Mouse (Mus musculus) heart, adult 2 months (tissue): ENCODE results near the gene Elmo2.

ENCODE experiments used
- CTCF ChIP-seq: fragments of 200-600 bp; IDR thresholded peaks from 2 replicates; pipeline ENCODE4 v1.8.1; 2022; ENCODE audit warnings: antibody characterized with exemption, mild to moderate bottlenecking, moderate library complexity
- EP300 ChIP-seq: fragments of 200-500 bp; IDR thresholded peaks from 2 replicates; pipeline ENCODE4 v1.6.1; 2011; ENCODE audit warnings: low read depth, low read length, control low read depth; ENCODE audit not compliant: insufficient read depth

- TF ChIP-seq CTCF = no peak
- no peak for TF ChIP-seq EP300
These were observed 1.1 kb upstream of the Elmo2 start for GRCm38 (mm10) chr2:165327386-165327785.
